Mouse (Mus musculus) mature B cell (primary cell): ENCODE data around the gene Pax8.

Source experiments
- in situ Hi-C: fragments of 300-500 bp; cut with MboI; formaldehyde crosslinking; loops from 2 replicates; pipeline ENCODE4 v1.14.3; 2019

The Pax8 gene

DNA sequence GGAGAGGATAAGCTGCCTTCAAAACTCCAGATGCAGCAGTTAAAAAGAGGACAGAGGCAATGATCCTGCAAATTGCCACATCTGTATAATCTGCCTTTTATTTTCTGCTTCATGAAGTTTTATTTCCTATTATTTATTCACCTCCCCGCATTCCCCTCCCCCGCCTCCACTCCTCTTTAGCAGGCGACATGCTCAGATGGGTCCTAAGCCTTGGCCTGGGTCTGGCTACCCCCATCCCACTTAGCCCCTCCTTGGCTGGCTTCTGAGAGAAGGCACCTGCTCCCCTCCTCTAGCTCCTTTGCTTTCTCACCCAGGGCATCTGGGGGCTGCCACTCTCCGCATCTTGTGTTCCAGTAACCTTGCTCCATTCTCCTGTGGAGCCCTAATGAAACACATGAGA, 61.7 kb downstream of the Pax8 start:
- in situ Hi-C loops, result no loop called here

DNA sequence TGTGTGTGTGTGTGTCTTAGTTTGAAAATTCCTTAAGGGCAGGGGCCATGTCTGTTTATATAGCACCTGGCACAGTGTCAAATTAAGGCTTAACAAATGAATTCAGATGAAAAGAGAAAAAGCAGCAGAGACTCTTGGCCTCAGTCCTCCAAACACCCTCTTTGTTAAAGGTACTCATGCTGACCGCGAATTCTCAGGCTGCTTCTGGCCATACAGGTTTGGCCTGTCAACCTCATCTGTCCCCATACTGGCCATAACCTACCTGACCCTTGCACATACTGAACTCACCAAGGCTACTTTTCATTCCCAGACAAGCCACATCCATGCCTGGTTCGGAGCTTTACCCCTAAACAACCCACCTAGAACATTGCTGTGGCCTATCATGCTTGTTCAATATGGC, 62.2 kb downstream of the Pax8 start:
- in situ Hi-C loops, result no loop called here

DNA sequence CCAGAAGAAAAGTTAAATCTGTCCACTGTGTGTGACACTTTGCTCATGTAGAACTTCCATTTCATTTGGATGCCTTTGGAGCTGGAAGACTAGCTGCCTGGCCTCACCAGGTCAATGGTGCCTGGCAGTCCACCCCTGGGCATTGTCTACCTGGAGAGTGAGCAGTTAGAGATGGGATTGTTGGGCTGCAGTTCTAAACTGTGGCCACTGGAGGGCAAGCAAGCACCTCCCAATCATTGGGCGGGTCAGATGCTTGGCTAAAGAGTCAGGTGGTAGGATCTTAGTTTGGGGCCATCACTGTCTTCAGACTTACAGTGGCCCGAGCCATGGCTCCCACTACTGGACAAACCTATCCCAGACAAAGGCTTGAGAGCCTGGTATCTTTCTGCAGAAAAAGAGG, 66.2 kb downstream of the Pax8 start:
- in situ Hi-C loops, result loop anchor here (10.0 kb wide), 1 partner anchor 104 kb away; no protein-coding TSS in a partner anchor

DNA sequence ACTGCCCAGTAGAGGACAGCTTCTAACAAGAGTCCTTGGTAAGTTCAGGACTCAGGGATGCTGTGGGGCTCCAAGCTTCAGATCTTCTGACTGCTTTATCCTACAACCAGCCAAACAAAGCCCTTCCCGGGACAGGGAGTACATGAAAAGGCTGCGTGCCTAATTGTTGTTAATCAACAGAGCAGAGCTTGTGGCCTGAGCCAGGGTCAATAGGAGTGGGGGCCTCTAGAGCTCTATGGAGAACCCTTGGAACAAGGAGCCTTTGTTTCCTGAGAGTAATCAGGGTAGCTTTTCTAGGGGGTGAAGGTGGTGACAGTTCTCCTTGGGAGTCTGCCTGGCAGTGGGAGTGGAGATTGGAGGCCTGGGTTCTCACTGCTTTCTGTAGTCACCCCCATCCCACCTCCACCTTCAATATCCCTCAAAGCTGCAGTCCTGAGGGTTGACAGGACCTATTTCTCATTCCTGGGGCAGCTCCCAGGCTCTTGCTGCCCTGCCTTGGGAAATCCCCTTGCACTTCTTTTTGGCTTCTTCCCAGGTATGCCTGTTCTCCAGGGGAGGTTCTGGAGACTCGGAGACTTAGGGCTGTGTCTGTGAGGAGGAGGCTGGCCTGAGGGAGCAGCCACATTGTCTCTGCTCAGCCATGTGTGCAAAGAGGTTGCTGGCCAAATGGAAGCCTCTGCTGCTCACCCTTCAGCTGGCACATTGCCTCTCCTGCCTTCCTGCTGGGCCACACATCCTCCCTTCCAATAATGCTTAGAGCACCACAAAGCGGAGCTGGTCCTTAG, 67.5 kb downstream of the Pax8 start:
- in situ Hi-C loops, result loop anchor here (10.0 kb wide), 1 partner anchor 103 kb away; no protein-coding TSS in a partner anchor

DNA sequence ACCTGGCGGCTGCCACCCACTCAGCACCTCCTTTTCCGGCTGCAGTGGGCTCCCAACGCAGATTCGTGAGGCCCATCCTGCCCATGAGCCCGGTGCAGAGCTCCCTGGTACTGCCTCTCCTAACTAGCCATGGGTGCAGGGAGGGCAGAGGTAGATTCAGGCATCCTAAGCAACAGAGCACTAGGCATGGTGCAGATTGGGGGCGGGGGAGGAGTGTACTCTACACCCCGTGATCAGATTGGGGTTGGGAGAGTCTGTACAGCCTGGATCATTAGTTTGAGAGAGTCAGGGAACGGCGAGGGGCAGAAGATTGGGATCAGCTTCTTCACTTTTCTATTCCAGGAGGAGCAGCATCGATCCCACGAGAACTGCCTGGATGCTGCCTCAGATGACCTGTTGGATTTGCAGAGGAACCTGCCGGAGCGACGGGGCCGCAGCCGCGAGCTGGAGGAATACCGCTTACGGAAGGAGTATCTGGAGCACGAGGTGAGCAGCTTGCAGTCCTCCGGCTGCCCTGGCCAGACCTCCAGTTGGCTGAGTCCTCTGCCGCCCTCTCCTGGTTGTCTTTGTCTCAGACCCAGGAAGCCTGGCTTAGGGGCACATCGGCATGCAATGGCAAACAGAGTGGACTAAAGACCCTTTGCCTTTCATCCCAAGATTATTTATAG, 69.9 kb downstream of the Pax8 start:
- in situ Hi-C loops, result loop anchor here (10.0 kb wide), 1 partner anchor 101 kb away; no protein-coding TSS in a partner anchor

DNA sequence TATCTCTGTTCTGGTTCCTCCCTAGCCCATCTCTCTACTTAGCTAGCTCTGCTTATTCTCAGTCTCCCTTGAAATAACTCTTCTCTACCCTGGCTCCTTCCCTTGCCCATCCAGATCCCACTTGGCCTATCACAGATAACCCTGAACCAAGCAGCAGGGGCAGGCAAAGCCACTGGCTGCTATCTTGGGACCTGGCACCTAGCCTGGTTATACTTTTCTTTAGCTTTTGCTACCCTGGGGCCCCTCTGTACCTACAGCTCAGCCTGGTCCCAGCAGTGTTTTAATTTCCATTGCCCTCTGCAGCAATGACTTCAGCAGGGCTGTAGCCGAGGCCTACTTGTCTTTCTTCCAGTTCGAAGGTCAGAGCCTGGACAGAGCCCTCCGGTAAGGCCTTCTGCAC, 74.7 kb downstream of the Pax8 start:
- in situ Hi-C loops, result loop anchor here (10.0 kb wide), 1 partner anchor 96 kb away; no protein-coding TSS in a partner anchor

DNA sequence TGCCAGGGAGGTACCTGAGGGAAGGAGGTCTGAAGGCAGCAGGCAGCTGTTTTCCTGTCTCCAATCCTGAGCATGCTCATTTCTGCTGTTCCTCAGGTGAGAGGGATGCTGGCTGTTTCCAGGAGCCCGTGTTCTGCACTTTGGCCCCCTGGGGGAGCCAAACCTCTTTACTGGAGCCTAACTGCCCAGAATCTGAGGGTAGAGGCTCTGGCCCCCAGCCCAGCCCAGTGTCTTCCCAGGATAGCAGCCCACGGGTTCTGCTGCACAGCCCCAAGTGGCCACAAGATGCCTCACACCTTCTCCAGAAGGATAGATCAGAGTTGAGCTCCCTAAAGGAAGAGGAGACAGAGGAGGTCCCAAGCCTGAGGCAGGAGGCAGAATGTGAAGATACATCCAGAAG, 78.3 kb downstream of the Pax8 start:
- in situ Hi-C loops, result no loop called here

DNA sequence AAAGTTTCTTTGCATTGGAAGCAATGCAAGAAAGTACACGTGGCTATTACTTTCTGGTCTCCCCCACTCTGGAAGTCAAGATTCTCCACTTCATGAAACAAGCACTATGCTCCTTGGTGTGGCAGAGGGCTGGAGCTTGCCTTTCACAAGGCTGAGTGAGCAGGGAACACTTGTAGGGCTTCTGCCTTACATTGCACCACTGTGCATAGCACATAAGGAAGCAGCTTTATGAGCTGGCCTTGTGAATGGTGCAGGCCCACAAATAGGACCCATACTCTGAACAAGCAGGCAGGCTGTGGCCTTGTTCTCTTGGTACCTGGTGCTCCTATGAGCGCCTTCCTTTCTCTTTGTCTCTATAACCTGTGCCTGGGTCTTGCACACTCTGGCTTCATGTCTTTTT, 82.1 kb downstream of the Pax8 start:
- in situ Hi-C loops, result no loop called here

DNA sequence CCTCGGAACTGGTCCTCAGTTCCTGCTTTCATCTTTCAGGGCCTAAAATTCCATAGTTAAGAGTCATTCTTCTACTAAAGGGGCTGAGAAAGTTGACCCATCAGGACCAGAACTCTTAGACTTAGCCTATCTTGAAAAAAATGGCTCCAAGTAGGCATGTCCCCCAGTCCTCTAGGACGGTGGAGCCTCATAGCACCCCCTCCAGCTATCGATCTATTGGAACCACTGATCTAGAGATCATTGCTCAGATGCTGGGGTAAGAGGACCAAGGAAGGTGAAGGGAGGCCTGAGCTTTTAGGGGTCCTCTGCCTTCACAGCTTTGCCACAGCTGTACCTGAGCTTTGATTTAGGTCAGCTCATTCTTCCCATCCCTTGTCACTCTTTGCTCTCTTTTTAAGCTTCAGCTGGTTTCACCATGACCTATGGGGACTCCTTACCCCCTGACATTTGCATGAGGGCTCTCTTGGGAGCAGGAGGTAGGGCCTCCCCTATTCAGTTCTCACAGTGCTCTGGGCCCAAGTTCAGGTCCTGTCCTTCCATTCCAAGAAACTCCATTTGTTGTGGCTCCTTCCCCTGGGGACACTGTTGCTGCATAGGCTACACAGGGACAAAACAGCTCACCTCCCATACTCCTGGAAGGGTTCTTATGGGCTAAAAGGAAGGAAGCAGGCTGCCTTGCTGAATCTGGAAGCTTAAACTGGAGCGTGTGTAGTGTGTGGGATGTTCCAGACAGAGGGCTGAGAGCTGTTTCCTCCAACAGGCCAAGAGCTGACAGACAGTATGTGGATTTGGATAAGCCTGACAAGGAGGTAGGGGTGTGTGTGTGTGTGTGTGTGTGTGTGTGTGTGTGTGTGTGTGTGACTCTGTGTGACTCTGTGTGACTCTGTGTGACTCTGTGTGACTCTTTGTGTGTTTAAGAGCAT, 87.8 kb downstream of the Pax8 start:
- in situ Hi-C loops, result no loop called here

DNA sequence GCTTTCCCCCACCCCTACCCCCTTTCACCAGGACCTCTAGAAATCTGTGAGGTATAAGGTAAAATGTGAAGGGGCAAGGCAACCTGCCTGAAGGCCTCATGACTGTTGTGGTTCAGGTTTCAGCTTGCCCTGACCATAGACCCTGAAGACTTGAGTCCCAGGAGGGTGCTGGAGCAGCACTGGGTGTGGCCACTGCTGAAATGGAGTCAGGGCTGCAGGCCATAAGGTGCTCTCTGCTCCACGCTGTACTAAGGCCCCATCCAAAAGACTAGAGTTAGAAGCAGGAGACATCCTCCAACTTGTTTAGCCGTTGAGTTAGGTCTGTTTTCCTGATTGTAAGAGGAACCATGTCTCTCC, 88.5 kb downstream of the Pax8 start:
- in situ Hi-C loops, result no loop called here

DNA sequence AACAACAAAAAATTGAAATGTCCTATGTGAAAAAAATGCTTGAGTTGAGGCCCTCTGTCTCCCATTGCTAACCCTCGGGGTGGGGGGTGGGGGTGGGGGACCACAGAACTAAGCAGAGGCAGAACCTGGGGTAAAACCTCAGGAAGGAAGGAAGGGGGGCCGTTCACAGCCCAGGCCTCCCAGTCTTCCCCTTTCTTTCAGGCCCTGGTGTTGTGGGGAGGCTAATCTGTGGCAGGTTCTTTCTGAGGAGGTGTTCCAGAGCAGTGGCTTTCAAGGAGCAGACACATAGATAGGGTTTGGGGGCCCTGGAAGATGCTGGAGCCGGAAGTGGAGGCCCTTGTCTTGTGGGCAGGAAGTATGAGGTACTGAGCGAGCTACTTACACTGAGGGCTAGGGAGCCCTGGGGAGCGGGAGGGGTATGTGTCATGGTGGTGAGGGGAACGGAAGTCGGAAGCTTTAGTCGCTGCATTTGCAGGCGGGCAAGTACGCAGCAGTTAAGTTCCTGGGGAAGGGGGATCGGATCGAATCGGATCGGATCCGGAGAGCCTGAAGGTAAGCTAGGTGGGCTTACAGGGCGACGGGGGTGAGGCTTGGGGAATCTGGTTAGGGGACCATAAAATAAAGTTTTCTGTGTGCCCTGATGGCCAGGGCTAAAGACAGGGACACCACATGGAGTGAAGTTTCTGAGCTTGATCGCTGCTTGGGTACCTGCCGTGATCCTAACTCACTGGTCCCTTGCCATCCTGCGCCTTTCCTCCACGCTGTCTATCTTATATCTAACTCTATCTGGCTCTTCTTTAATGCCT, 89.0 kb downstream of the Pax8 start:
- in situ Hi-C loops, result no loop called here

DNA sequence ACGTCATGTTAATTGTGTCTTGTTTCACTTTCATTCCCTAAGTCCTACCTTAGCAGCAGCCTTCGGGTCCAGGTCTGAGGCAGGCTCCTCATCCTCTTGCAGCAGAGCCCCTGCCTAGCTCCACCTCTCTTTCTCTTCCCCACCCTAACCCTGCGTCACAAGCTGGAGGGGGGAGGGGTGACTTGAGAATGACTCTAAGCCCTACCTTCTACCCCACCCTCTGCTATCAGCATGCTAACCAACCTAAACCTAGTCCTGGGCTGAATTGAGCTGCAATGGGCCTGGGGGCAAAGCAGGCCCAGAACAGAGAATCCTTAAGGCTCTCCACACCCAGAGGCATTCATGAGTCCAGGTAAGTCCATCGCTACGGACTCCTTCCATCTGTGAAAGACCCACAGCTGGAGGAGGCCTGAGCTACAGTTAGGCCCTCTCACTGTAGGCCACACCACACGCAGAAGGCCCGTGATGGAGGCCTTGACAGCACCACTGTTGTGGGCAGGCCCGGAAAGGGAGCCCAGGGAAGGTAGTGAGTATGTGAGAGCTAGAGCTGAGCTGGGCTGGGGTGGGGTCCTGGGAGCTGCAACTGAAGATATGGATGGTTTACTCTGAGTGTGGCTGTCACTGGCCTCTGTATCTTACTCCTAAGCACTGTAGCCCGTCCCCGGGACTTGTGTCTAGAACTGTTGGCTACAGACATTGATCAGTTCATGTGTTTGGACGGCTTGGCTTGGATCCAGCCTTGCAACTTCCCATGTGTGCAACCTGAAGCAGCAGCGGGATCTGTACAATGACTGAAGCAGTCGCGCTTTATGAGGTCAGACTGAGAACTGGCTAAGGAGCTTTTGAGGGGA, 90.1 kb downstream of the Pax8 start:
- in situ Hi-C loops, result no loop called here

DNA sequence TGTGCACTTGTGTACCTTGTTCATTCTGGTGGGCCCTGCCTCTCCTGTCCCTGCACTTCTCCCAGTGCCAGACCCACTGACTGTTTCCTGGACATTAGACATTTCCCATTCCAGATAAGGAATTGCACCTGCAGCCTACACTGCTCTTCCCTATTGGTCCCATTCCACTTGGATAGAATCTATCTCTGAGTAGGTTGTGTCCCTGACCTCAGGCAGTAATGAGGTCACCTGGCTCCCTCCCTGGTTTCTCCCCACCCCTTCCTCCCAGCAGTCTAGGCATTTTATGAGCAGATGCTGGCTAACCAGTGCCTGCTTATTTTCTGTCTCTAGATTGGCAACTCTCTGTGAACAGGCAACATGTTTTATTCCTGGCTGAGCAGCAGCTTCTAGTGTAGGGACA, 91.0 kb downstream of the Pax8 start:
- in situ Hi-C loops, result no loop called here

DNA sequence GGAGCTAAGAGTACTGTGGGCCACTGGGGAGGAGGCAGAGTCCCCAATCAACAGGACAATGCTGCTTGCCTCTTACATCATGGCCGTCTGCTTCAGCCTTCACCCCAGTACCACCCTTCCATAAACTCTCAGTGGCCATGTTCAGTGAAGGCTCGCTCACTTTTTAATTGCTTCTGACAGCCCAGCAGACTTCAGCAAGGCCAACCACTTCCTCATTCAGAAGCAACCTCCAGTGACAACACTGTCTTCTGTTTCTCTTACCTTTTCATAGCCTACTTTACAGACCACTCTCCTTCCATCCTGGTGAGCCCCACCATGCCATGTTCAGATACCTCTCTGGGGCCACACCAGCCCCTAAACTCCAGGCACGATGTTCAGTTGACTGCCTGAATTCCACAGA, 91.8 kb downstream of the Pax8 start:
- in situ Hi-C loops, result no loop called here

DNA sequence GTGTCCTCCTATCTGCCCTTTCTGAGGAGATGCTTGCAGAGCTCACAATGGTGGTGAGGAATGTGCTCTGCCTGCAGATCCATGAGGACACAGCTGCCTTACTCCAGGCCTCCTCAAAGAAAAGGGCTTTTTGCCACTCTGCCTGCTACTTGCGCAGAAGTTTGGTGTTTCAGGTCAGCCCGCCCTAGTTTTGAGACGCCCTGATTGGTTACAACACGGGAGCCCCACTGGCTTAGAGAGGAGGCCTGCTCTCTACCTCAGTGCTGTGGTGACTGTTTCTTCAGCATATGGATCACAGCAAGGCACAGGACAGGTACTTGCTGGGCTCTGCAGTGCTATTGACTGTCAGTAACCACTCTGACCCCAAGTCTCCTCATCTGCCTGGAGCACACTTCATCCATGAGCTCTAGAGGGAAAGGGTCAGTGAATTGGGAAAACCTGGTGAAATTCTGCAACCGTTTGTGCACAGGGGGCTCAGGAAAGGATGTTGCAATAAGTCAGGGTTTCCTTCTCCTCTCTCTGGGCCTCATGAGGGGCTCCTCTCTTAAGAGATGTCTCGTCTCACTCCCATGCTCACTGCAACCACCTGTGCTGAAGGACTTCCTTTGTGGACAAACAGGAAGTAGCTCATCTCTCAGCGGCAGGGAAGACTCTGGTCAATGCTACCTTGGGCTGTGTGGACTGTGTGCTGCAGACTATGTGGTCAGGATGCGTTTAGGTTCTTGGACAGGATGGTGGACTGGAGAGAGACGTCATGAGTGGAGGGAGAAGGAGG, 92.8 kb downstream of the Pax8 start:
- in situ Hi-C loops, result no loop called here

DNA sequence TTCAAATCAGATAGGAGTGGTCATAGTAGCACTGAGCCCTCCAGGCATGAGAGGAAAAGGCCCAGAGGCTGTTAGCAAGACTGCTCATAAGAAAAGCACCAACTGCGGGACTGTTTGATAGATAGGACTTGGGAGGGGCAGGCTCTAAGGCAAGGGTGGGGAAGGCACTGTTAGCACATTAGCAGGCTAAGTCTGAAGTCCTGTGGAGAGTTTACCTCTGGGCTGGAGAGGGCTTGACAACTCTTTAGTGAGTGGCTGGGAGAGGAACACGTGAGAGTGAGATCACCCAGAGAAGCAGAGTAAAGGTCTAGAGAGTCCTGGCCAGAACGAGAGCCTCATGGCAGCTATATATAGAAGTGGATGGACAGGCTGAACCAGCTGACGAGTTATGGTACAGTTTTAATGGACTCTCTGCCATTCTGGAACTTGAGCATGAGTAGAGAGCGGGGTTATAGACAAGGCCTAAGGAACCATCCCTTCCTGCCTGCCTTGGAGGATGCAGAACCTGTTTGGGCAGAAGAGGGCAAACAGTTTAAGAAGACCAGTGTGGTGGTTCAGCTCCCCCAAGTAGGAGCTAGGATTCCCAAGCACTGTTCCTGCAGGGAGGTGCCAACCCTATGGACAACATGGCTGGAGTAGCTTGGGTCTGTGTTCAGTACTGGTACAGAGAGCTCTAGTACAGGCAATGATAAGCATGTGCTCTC, 96.5 kb downstream of the Pax8 start:
- in situ Hi-C loops, result no loop called here
